Mouse (Mus musculus) thymus, adult 2 months (tissue): ENCODE data around the gene Capn2.

Source experiments
- CTCF ChIP-seq: fragments of 200-500 bp; IDR thresholded peaks from 2 replicates; pipeline ENCODE4 v1.5.1; 2012; ENCODE audit warnings: mild to moderate bottlenecking, control low read depth, low read length, moderate library complexity, borderline replicate concordance; ENCODE audit not compliant: control insufficient read depth, poor library complexity, insufficient read depth; ENCODE audit errors: extremely low read depth
- POLR2A ChIP-seq: fragments of 200-500 bp; IDR thresholded peaks from 2 replicates; pipeline ENCODE4 v1.6.1; 2012; ENCODE audit warnings: mild to moderate bottlenecking, low read length, control low read depth, moderate library complexity; ENCODE audit not compliant: control insufficient read depth, poor library complexity, insufficient read depth; ENCODE audit errors: extremely low read depth

DNA sequence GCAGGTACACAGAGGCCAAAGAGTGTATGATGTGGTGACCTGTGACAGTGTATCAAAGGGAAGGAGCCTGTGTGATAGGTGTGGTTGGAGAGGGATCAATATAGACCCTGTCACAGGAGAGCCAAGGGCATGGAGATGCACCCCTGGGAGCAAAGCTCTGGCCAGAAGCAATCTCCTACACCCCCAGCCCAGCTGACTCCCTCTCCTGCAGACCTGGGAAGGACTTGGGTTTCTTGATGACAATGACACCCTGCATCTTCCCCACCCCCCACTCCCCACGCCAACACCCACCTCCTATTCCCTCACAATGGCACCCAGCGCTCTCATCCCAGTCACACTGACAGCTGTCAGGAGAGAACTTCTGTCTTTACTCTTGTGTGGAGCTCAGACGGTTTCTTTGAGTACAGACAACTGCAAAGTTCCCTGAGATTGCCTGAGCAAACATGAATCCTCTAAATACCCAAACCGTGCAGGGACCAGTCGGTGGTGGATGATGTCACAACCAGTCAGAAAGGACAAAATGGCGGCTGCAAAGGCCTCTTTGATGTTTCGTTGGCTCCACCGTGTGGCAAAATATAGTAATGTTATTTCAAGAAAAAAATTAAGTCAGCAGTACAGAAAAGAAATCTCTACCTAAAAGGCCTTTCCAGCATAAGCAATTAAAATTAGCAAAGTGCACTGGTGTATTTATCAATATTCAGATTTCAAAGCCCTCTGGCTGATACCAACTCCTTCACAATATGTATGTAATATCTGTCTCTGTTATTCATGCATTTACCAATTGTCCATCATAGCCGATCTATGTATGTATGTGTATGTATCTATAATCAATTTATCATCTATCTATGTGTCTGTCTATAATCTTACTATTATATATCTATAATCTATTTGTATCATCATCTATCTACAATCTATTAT is 21.9 kb upstream of the Capn2 start:
- no peak for TF ChIP-seq CTCF
- TF ChIP-seq POLR2A, result no peak
